Mouse (Mus musculus): ENCODE data around the gene Cdh6. TPM values are rescaled to one million over a fixed set of nuclear protein-coding genes. Genes with fewer than 3 reads are reported as not detected.
A peak's percentile ranks its signal among the peaks of the same experiment; 100 is the strongest.

The Cdh6 gene
- polyA plus RNA-seq, 1 experiment from 2014 or later = 13.8 TPM

DNA sequence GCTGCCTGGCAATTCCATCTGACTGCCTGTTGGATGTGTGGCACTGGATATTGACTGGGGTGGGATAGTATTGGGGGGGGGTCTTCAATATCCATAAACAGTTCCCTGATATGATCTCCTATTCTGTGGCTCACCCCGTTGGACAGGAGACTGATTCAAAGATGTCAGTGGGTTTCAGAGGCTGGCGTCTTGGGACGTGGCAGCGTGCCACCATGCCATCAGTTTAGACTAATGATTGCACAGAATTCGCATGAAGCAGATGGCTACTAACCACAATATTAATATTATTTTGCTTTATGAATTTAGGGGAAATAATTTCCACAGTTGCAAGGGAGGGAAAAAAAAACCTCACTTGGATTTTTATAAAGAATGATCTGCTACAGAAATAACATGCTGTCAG, 10.2 kb upstream of the Cdh6 start:
- 74% methylated on average over 5 of the region's 5 CpGs for WGBS
- Histone ChIP-seq H3K9me3 (replicated peaks) (no peaks in the 10 kb centered on the region), H3K4me2 (replicated peaks) (no peak overlapping the region), H3K4me1 (no peaks in the 10 kb centered on the region), H3K27ac (replicated peaks) (no peak overlapping the region), H3K4me3 (replicated peaks) (no peak overlapping the region), H3K9ac (no peak overlapping the region), H3K27me3 (no peaks in the 10 kb centered on the region), H3K36me3 (no peaks in the 10 kb centered on the region)
- no peak for ATAC-seq (ENCODE audit: insufficient number of reproducible peaks, low FRiP score, low TSS enrichment, low read depth)

DNA sequence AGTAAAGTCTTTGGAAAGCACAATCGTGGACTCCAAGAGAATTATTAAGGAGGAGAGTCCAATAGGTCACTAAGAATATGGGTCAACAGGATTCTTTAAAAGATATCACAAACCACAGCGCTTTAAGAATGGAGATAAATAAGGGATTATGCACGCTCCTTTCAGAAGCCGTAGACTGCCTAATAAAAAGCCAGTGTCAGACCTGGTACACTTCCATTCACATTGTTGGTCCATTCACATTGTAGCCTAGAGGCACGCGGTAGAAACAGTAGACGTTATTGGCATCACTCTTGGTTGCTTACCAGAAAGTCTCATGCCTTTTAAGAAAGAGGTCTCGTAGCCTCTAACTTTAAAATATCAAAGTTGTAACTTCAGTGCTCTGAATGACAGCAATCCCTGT, 8.0 kb upstream of the Cdh6 start:
- Histone ChIP-seq H3K9me3 (replicated peaks) (no peaks in the 10 kb centered on the region), H3K4me1 (no peaks in the 10 kb centered on the region), H3K4me2 (replicated peaks) (no peak overlapping the region), H3K27me3 (no peaks in the 10 kb centered on the region), H3K4me3 (replicated peaks) (no peak overlapping the region), H3K27ac (replicated peaks) (no peak overlapping the region), H3K9ac (no peak overlapping the region), H3K36me3 (no peaks in the 10 kb centered on the region)
- WGBS = 84% methylated on average over 8 of the region's 8 CpGs
- no peak for ATAC-seq (ENCODE audit: insufficient number of reproducible peaks, low FRiP score, low TSS enrichment, low read depth)

DNA sequence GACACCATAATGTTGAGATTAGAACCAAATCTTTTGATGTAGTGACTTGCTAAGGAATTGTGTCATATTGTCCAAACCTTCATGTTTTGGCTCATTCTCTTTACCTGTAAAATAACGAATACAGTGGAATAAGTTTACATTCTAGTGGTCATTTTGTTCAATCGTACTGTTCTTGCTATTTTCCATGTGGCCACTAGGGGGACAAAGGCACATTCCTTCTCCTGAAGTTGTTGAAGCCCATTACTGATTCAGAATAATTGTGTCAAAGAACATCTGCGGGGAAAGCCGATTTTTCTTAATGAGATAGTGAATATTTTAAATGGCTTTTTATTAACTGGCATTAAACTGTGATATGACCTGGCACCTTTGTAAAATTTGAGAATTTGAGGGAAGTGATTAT, 7.5 kb upstream of the Cdh6 start:
- no peak overlapping the region for H3K4me2 ChIP-seq (replicated peaks)
- ATAC-seq (ENCODE audit: insufficient number of reproducible peaks, low FRiP score, low TSS enrichment, low read depth) = no peak
- peaks cover 2% of the 10 kb centered on the region; the same call in 1 of the 2 replicates for H3K27me3 ChIP-seq
- no peaks in the 10 kb centered on the region for H3K36me3 ChIP-seq
- H3K4me3 ChIP-seq (replicated peaks) = no peak overlapping the region
- no peaks in the 10 kb centered on the region for H3K4me1 ChIP-seq
- H3K9ac ChIP-seq = no peak overlapping the region
- H3K9me3 ChIP-seq (replicated peaks) = no peaks in the 10 kb centered on the region
- 33% methylated on average over 4 of the region's 4 CpGs for WGBS
- H3K27ac ChIP-seq (replicated peaks) = no peak overlapping the region

DNA sequence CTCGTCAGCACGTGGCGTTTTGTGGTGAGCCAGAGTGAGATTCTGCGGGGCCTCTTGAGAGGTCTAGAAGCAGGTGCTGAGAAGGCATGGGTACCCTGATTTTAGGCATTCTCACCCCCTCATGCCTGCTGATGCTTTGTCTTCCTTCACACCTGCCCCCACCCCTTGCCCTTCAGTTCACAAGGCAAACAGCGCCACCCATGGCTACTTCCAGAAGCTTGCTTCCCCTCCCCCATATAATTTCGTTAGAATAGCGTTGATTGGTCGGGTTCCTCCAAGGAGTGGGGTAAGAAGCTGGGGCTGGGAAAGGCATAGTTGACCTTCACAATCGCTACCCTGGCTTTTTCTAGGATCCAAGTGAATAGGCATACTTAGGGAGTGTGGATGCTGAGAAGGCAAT, 2.5 kb upstream of the Cdh6 start:
- Histone ChIP-seq H3K36me3 (no peaks in the 10 kb centered on the region), H3K27ac (replicated peaks) (no peak overlapping the region), H3K9ac (no peak overlapping the region), H3K4me3 (replicated peaks) (no peak overlapping the region), H3K9me3 (replicated peaks) (no peaks in the 10 kb centered on the region), H3K4me2 (replicated peaks) (no peak overlapping the region), H3K4me1 (peaks cover 11% of the 10 kb centered on the region), H3K27me3 (peaks cover 5% of the 10 kb centered on the region; the same call in 1 of the 2 replicates)
- no peak for ATAC-seq (ENCODE audit: insufficient number of reproducible peaks, low FRiP score, low TSS enrichment, low read depth)
- 31% methylated on average over 9 of the region's 9 CpGs for WGBS

DNA sequence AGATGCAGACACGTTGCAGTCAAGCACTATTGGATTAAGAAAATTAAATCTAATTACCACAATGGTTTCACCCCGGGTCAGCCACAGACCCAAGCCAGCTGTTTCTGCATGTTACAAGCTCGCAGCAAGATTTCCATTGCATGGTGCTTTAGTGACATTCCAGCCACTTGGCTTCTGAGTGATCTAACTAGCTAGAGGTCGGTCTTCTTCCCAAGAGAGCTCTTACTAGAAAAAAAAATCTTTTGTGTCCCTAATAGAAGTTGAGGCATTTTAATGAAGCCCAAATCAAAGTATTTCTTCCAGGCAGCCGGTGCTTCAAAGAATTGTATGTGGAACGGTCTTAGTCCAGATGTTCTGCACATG, 1.1 kb upstream of the Cdh6 start:
- WGBS = 11% methylated on average over 6 of the region's 6 CpGs
- Histone ChIP-seq H3K9me3 (replicated peaks) (no peaks in the 10 kb centered on the region), H3K4me3 (replicated peaks) (peak overlapping the region; percentile 63), H3K9ac (no peak overlapping the region), H3K4me1 (peaks cover 11% of the 10 kb centered on the region), H3K27ac (replicated peaks) (no peak overlapping the region), H3K27me3 (peaks cover 5% of the 10 kb centered on the region; the same call in 1 of the 2 replicates), H3K4me2 (replicated peaks) (peak overlapping the region; percentile 87), H3K36me3 (no peaks in the 10 kb centered on the region)
- ATAC-seq (ENCODE audit: insufficient number of reproducible peaks, low FRiP score, low TSS enrichment, low read depth) = no peak

DNA sequence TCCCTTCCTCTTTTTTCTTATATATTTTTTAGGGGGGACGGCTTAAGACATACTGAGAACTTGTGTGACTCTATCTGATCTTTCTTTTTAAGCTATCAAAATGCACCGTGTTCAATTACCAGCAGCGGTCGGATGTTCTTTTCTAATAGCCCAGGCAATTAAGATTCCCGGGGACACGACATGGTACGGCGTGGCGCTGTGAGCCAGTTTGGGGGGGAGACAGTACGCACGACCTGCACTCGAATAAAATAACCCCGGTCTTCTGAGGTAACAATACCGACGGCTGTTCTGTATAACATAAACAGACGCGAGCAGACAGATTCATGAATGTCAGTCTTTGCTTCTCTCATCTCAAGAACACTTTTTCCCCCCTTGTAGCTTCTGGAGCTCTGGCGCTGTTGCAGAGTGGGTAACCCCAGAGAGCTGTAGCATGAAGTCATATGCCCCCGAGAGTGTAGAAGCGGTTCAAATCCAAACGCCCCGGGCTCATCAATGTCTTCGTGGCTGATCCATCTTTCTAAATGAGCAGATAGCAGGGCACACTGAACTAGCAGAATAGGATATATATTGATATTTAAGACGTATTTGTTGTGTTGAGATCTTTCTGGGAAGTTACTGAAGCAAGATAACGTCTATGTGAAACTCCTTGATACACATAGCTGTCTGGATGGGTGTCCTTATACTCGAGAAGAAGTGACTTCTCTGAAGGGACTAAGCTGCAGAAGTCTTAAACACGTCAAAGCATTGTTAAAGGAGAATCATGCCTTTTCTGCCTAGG, 554 bp upstream of the Cdh6 start:
- H3K27me3 ChIP-seq = peaks cover 5% of the 10 kb centered on the region; the same call in 1 of the 2 replicates
- peak overlapping the region; percentile 63 for H3K4me3 ChIP-seq (replicated peaks)
- peak overlapping the region; percentile 87 for H3K4me2 ChIP-seq (replicated peaks)
- ATAC-seq (ENCODE audit: insufficient number of reproducible peaks, low FRiP score, low TSS enrichment, low read depth) = no peak
- peaks cover 11% of the 10 kb centered on the region for H3K4me1 ChIP-seq
- under 1% methylated on average over 27 of the region's 27 CpGs for WGBS
- no peaks in the 10 kb centered on the region for H3K9me3 ChIP-seq (replicated peaks)
- H3K9ac ChIP-seq = 0 out of 2 replicates have a peak overlapping the region, but pooled peaks have one; percentile 0
- H3K36me3 ChIP-seq = no peaks in the 10 kb centered on the region
- no peak overlapping the region for H3K27ac ChIP-seq (replicated peaks)

DNA sequence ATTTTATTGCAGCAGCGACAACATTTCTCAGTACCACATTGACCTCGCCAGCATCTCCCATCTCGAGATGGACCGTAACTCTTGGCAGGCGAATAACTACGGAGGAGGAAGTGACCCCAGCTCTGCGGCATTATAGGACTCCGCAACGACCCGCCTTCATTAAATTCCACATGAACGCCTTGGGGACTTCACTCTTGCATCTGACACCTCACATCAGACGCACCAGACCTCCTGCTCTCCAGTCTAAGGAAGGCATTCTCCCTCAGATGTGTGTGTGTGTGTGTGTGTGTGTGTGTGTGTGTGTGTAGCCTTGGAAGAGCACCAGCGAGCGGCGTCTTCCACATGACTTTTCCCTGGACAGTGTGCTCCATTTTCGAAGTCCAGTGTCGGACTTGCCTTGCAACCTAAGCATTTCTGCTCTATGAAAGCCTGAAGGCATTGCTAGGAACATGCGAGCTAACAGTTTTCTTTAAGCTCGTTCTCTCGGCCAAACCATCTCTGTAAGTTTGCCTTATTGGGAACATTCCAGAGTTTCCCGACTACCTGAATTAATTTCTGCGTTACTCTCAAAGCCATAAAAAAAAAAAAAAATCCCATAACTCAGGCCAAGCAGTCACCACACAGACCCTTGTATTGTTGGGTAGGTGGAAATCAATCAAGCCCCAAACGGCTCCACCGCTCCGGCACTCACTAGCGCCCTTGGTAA, 957 bp downstream of the Cdh6 start:
- Histone ChIP-seq H3K9ac (peak overlapping the region; percentile 44), H3K27ac (replicated peaks) (peak overlapping the region; percentile 78), H3K4me3 (replicated peaks) (peak overlapping the region; percentile 63), H3K4me2 (replicated peaks) (peak overlapping the region; percentile 87), H3K9me3 (replicated peaks) (no peaks in the 10 kb centered on the region), H3K36me3 (no peaks in the 10 kb centered on the region), H3K4me1 (peaks cover 11% of the 10 kb centered on the region), H3K27me3 (peaks cover 5% of the 10 kb centered on the region; the same call in 1 of the 2 replicates)
- WGBS = 1% methylated on average over 26 of the region's 26 CpGs
- ATAC-seq (ENCODE audit: insufficient number of reproducible peaks, low FRiP score, low TSS enrichment, low read depth) = no peak

DNA sequence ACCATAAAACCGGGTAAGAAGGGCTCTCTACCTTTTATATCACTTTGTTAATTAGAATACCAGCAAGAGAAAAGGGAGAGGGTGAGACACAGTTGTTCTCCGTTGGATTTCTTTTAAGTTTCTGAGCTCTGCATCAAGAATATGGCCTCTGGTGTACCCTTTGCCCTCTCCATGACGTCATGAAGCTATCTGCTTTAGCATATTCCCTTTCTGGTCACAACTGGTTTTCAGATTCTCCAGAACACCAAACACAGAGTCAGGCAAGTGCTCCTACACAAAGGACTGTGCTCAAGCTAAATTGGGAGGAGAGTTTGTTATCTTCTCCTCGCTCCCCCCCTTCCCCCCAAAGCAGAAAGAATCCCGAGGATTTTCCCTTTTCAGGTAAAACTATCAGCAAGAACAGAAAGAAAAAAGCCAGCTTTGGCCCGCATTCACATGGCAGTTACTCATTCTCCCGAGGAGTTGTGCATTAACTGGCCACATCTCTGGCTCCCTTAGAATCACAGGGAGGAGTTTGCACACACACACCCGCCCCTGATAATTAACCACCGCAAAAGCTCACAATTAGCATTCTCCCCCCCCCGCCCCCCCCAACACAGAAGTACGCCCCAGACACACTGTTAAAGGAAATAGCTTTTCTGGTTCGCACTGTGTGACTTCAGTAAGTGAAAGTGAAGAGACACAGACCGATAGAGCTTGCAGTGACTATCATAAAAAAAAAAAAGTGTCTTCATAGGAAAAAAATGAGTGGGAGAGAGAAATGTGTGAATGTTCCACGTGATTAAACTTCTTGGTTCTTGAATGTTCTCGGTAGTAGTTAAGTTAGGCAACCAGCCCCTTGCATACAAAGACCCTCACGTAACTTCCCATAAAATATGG, 1.8 kb downstream of the Cdh6 start:
- H3K9ac ChIP-seq = no peak overlapping the region
- WGBS = 7% methylated on average over 16 of the region's 16 CpGs
- H3K4me2 ChIP-seq (replicated peaks) = peak overlapping the region; percentile 87
- peaks cover 11% of the 10 kb centered on the region for H3K4me1 ChIP-seq
- H3K27me3 ChIP-seq = peaks cover 5% of the 10 kb centered on the region; the same call in 1 of the 2 replicates
- H3K36me3 ChIP-seq = no peaks in the 10 kb centered on the region
- no peaks in the 10 kb centered on the region for H3K9me3 ChIP-seq (replicated peaks)
- no peak for ATAC-seq (ENCODE audit: insufficient number of reproducible peaks, low FRiP score, low TSS enrichment, low read depth)
- no peak overlapping the region for H3K27ac ChIP-seq (replicated peaks)
- H3K4me3 ChIP-seq (replicated peaks) = peak overlapping the region; percentile 63

DNA sequence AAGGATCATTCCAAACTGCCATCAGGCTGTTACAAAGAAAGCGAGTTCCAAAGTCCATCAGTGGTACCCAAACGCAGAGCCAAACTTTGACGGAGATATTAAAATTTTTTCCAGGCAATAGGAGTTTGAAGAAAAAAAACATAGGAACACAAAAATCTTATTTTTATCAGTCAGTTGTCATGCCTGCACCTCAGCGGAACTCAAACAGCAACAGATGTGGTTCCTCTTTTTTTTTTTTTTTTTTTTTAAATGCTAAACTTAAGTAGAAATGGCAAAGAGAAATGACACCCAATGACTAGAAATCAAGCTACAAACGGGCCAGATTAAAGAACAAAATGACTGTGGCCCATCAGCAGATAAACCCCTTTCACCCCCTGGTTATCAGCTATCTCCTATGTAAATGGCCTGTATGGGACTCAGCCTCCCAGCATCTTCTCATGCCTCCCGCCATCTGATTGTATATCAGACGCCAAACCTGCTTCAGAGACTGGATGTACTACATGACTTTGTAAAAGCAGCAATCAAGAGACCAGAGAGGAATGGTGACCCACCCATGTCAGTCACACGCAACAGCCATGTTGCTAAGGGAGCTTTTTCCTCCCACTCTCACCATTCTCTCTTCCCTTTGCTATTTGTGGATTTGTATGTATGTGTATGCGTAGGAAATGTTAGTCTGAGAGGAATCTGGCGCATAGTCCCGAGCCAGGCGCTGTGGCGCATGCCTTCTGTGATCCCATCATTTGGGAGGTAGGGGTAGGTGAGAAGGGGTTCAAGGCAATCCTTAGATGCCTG, 8.2 kb downstream of the Cdh6 start:
- no peak overlapping the region for H3K4me3 ChIP-seq (replicated peaks)
- no peaks in the 10 kb centered on the region for H3K27me3 ChIP-seq
- H3K4me2 ChIP-seq (replicated peaks) = no peak overlapping the region
- no peaks in the 10 kb centered on the region for H3K36me3 ChIP-seq
- H3K4me1 ChIP-seq = no peaks in the 10 kb centered on the region
- no peaks in the 10 kb centered on the region for H3K9me3 ChIP-seq (replicated peaks)
- WGBS = 86% methylated on average over 13 of the region's 13 CpGs
- no peak overlapping the region for H3K9ac ChIP-seq
- no peak overlapping the region for H3K27ac ChIP-seq (replicated peaks)
- no peak for ATAC-seq (ENCODE audit: insufficient number of reproducible peaks, low FRiP score, low TSS enrichment, low read depth)

DNA sequence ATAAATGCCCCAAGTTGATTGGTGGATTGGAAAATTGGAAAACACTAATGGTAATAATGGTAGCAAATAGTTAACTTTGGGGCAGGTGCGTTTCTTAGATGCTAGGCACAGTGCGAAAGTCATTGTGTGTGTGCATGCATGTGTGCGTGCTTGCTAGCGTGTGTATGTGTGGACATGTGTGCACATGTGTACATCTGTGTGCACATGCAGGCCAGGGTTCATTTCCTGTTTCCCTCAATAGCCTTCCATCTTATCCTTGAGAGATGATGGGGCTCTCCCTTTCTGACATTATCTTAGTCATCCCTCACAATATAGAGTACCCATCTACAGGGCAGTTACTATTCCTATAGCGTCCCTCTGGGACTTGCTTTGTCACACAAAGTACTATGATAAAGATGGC, 17.7 kb downstream of the Cdh6 start:
- no peak overlapping the region for H3K27ac ChIP-seq (replicated peaks)
- no peaks in the 10 kb centered on the region for H3K36me3 ChIP-seq
- WGBS = 93% methylated on average over 5 of the region's 5 CpGs
- no peak overlapping the region for H3K4me2 ChIP-seq (replicated peaks)
- H3K9ac ChIP-seq = no peak overlapping the region
- no peaks in the 10 kb centered on the region for H3K27me3 ChIP-seq
- ATAC-seq (ENCODE audit: insufficient number of reproducible peaks, low FRiP score, low TSS enrichment, low read depth) = no peak
- no peaks in the 10 kb centered on the region for H3K9me3 ChIP-seq (replicated peaks)
- H3K4me3 ChIP-seq (replicated peaks) = no peak overlapping the region
- H3K4me1 ChIP-seq = no peaks in the 10 kb centered on the region

Measured in embryonic facial prominence, embryonic 15.5 days (tissue).